Mouse (Mus musculus) kidney, adult 18-20 months (tissue): ENCODE data around the gene Nfkbid.

Experiments
- DNase-seq: peaks from one replicate; pipeline ENCODE4 v3.0.0; 2021

Gene Nfkbid

DNA sequence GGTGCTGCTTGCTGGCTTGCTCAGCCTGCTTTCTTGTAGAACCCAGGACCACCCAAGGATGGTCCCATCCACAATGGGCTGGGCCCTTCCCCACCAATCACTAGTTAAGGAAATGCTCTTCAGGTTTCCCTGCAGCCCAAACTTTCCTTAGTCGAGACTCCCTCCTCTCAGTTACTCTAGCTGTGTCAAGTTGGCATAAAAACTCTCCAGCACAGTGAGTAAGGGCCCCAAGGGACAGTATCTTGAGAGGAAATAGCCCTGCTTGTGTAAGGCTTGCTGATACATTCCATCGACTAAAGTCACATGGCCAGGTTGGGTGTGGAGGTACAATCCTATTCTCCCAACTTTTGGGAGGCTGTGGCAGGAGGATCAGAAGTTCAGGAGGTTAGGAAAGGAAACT lies 8.7 kb downstream of the Nfkbid start:
- DNase-seq = no peak

DNA sequence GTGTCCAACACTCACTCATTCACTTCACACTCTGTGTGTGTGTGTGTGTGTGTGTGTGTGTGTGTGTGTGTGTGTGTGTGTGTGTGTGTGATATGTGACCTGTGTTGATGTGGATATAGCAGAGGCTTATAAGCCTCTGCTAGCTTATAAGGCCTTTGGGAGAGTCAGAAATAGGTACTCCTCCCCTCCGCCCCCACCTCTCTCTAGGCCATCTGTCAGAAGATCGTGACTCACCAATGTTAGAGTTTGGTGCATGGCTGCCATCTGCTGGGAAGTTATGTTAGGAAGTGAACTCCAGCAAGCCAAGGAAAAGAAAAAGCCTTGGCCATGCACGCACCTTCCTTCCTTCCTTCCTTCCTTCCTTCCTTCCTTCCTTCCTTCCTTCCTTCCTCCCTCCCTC lies 10.3 kb downstream of the Nfkbid start:
- peak; percentile 52 for DNase-seq

DNA sequence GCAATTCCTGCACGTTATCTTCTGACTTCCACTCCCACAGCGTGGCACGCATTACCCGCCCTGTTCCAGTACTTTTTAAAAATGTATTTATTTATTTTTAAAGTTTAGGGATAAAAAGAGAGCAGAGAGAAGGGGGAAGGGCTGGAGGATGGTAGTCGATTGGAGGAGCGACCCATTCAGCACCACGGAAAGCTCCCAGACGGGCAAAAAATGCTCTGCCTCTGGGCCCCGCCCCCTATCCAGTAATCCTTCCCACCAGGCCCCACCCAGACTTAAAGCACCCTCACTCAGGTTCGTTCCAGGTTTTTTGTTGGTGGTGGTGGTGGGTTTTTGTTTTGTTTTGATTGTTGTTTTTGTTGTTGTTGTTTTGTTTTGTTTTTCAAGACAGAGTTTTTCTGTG lies 12.7 kb downstream of the Nfkbid start:
- peak; percentile 60 for DNase-seq

DNA sequence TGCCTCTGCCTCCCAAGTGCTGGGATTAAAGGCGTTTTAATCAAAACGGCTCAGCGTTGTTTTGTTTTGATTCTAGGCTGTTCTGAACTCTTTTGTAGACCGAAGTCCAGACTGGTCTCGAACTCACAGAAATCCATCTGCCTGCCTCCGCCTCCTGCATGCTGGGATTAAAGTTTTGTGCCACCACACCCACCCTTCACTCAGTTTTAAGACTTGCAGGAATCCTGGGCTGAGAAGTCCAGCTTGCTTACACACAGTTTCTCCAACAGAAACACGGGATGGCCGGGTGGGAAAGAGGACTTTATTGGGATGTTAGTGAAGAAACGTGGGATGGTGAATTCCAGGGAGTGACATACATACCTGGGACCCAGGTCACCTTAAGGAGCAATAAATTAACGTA lies 13.2 kb downstream of the Nfkbid start:
- DNase-seq = no peak

DNA sequence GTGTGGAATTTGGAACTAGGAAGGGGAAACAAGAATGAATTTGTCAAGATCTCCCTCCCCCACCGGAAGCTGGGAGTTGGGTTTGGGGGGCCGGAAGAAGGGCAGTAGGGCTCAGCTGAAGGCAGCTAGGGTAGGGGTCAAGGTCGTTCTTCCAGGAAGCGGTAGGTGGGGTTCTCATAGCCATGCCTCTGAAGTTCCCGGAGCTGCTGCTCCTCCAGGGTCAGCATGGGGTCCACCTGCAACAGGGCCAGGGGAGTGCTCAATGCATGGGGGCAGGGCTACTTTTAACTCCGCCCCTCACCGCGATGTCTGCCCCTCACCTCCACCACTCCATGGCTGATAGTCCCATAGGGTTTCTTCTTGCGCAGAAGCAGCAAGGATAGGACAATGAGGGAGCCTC lies 13.6 kb downstream of the Nfkbid start:
- DNase-seq = no peak

DNA sequence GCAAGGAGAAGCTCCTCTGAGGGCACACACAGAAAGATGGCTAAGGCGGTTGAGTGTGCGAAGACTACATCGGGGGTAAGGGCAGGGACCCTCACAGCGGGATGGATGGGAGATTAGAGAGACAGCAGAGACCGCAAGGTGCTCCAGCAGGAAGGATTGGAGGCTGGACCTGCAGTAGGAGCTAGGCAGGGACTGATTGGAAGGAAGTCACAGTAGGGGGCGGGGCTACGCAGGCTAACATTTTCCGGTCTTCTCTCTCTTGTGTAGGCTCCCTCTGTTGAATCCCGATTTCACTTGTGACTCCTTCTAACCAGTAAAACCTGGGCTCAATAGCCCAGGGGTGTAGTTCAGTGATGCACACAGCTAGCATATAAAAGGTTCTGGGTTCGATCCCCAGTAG lies 15.3 kb downstream of the Nfkbid start:
- no peak for DNase-seq

DNA sequence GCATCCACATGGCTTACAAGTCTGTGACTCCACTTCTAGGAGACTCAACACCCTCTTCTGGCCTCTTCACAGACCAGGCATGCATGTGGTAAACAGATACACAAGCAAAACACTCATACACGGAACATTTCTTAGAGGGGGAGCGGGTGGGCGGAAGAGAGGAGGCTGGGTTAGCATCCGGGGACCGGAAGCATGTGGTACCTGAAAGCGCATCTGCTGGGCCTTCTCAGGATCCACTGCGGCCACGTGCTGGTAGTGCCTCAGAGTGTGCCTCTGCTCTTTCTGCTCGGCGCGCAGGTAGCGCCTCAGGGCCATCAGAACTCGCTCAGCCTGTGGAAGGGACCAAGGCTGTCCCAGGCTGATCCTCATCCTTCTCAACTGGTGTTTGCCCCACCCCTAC lies 18.2 kb downstream of the Nfkbid start:
- DNase-seq = no peak

DNA sequence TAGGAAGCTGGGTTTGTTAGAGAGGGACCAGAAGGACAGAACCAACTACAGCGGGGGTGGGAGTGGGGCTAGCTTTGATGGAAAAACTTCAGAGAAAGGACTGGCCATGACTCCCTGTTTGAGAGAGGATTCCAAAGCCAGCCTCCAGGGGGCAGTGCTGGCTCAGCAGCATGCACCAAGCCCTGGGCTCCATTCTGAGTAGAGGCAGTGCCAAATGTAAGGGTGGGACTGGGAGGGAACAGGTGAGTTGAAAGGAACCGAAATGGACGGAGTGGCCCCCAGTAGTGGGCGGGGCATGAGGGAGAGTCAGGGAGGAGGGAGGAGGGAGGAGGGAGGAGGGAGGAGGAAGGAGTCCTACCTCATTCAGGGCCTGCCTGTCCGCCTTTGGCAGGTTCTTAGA lies 19.2 kb downstream of the Nfkbid start:
- peak; percentile 56 for DNase-seq

DNA sequence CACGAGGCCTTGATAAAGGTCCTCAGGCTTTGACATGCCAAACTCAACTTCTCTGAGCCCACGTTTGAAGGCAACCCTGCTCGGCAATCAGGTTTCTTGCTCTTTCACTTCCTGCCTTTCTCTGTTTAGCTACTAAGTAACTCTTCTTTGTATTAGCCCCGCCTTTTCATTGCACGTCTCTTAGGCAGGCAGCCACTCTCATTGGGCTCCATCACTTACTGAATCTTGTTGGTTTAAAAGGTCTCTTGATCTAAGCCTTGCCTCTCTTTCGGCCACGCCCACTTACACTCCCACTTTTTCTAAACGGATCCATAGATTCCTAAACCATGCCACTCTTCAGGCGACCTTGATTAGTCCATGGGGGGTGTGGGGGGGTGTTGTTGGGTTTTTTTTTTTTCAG lies 22.2 kb downstream of the Nfkbid start:
- DNase-seq = no peak

DNA sequence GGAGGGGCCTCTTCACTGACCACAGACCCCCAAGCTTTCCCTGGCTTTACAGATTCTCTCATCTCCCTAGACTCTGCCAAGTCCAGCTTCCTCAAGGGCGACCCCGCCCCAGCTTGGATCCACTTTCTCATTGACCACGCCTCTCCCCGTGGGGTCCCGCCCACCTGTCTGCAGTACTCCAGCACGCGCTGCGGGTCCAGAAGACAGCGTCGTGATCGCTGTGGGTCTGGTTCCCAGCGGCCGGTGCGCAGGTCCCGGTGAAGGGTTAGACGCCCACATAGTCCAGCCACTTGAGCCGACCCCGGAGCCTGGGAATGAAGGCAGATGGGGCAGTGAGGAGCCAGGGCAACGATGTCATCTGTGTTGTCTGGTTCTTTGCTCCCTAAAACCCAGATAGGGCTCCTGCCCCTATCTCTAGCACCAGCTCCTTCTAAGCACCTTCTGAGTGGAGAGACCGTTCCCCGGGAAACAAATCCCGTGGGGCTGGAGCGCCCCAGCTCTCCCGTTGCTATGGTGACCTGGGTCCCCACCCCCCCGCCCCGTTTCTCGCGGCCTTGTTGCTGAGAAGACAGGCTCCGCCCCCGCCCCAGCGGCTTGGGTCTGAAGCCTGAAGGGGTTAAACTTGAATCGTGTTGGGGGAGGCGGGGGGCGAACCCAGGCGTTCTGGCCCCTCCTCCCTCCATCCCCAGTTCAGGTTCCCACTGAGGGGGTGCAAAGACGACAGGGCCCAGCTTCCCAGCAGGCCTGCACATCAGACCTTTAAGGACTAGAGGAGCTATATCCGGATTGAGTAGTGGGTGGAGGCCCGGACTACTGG lies 22.8 kb downstream of the Nfkbid start:
- DNase-seq = no peak

DNA sequence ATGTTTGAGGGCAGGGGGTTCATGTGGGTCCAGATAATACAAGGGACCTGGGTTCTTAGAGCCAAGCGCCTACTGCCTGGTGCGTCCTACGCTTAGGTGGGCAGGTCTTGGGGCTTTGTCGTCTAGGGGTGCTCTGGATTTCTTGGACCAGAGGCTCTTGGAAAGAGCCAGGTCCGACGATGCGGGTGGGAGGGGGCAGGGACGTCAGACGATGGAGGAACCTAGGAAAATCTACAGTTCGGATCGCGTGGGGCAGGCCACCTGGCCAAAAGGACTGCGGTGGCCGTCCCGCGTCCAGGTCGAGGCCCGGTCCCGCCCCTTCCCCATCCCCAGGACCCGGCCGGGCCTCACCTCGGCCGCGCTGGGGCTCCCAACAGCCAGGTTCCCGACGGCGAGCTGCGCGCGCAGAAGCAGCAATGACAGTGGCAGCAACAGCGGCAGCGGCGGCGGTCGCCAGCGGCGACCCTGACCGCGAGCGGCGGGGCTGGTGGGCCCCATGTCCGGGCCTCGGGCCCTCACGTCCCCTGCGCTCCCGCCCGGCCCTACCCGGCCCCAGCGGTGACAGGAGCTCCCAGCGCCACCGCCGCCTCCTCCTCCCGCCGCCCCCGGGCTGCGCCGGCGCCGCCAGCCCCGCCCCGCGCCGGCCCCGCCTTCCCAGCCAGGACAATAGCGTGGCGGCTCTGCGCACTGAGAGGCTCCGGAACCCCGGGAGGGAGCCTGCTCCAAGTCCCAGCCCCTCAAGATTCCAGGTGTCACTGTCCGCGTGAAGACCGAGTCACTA lies 23.6 kb downstream of the Nfkbid start, which contains the start of gene Aplp1:
Aplp1 (minus strand) TSS at position 565 of the 781 bp plus-strand sequence.
- peak; percentile 61 for DNase-seq

DNA sequence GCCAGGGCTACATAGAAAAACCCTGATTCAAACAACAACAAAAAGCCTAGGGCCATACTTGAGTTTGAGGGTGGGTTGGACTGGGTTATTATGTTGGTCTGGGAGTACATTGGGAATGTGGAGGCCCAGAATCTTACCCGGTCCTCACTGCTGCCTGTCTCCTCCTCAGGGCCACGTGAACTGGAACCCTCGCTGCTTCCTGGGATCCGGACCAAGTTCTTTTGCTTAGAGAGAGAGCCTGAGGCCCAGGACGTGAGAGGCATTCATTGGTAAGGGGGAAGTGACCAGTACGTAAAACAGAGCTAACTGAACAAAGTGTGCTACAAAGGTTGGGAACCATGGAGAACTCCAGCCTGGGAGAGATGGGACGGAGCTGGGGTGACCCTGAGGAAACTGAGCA lies 28.7 kb downstream of the Nfkbid start:
- no peak for DNase-seq

DNA sequence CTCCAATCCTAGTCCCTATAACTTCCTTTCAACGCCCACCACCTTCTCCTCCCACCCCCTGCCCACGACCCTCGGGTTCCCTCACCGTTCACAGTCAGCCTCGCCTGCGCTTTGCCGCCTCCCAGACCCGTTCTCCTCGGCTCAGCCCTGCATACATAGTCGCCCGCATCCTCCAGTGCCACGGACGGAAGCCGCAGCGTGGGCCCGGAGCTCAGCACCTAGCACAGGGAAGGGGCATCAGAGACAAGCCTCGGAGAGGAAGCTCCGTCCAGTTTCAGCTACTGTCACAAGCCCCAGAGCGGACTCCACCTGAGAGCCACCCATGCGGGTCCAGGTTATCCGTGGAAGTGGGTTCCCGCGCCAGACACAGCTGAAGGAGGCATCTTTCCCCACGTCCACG lies 31.8 kb downstream of the Nfkbid start:
- no peak for DNase-seq

DNA sequence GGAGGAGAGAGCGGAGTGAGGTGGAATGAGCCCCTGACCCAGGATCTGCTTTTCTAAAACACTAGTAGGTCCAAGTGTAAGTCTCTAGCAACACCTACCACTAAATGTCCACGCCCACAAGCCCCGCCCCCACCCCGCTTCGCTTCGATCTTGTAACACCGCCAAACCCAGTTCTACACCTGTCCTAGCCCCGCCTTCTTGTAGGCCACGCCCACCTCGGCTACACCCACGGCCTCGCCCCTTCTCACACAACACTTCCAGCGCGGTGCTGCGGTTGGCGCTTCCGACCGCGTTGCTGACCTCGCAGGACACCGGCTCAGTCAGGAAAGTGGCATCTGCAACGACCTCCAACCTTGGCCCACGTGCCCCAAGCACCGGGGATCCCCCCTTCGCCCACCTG lies 32.2 kb downstream of the Nfkbid start:
- DNase-seq = peak; percentile 68

DNA sequence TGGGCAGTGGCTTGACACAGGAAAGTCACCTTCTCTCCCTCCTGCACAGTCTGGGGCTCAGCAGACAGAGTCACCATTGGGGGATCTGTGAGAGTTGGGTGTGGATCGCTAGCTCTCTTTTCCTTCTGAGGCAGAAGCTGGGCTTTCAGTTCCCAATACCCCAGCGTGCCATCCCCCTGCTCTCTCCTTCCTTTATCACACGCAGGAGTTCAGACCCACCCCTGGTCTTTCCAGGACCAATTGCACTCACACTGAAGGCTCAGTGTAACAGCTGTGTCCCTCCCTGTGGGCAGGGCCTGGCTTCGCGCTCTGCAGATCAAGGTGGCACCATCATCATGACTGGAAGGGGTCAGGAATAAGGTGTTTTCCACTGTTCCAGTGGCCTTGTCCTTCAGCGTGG lies 32.7 kb downstream of the Nfkbid start:
- no peak for DNase-seq

DNA sequence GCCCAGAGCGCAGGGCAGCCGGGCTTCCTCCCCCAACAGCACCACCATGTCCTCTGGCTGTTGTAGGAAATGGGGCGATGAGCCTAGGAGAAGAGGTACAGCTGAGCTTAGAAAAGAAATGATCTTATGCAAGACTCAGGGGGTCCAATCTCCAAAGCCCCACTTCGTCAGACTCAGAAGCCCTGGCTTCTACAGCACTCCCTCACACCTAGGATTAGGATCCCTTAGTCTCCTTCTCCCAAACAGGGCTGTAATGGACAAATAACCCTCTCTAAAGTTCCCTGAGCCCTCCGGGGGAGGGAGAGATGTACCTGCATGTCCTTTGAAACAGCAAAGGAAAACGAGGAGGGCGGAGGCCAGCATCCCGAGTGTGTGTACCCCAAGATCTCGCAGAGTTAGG lies 35.0 kb downstream of the Nfkbid start:
- no peak for DNase-seq

DNA sequence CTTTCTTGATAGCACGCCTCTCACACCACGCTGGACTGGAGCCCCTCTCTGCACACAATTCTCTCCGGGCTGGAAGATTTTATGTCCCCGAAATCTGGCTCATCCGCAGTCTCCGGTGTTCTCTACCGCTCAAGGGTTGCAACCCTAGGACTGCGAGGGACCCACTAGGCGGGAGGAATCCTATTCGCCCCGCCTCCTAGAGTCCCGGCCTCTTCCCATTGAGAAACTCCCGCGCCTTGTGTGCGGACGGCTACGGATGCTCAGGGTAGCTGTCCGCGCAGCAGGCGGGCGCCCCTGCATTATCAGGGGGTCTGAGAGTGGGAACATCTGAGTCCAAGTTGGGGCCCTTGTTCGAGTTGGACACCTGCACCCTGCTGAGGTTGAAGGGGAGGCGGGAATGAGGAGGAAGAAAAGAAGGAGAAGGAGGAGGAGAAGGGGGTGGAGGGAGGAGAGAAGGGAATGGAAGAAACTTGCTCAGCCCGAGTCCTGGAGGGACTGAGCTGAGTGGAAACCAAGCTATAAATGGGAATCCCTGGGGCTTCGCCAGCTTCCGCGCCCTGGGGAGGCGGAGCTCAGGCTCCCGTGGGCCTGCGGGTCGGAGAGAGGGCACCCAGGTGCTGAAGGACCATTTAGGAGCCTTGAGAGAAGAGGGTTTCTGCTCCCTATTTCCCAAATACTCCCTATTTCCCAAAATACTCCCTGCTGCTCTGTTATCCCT lies 35.5 kb downstream of the Nfkbid start:
- DNase-seq = no peak

DNA sequence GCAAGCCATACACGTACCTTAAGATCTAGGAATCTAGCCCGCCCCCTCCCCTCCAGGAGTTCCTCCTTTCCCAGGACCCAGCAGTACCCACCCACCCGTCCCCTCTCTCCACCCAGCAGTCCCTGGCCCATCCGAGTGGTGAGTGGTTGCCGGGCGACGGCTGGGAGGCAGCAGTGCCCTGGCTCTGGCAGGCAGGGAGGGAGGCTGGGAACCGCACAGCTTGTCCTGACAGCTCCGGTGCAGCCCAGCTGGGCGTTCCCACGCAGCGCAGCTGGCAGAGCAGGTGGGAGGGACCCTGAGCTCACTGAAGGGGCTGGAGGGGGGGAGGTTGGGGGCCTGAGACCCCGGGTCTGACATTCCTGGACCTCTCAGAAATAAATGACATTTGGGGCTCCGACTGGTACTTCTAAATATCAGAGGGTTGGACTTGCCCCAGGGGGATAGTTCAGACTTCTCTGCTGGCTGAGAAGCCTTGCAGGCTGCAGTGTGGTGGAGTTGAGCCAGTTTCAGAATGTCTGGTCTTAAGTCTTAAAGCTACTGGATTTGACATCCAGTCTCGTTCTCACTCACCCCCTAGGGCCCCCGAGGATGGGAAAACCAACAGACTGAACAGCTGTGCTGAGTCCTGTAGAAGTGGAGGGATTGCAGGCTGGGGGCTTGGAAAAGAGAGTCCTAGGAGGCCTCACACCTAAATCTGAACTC lies 36.2 kb downstream of the Nfkbid start, which contains the start of the genes Kirrel2 and Nphs1:
Kirrel2 (minus strand) TSS at position 62 of the 702 bp plus-strand sequence.
Nphs1 (plus strand) TSS at position 687 of the 702 bp plus-strand sequence.
- DNase-seq = no peak

DNA sequence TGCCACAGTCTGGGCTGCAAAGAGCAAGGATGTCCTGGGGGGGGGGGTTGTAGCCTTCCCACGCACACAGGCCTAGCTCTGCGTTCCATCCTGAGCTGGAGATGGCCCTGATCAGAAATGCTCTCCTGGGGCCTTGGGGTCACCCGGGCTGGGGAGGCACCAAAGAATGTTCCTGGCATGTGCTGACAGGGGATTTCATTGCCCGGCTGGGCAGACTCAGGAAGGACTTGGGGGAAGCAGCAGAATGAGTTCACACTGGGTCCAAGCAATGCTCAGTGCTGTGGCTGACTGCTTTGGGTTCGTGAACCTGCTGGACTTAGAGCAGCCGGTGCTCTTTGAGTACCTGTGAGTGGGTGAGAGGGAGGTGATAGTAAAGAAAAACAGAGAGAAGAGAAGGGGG lies 38.0 kb downstream of the Nfkbid start:
- no peak for DNase-seq

DNA sequence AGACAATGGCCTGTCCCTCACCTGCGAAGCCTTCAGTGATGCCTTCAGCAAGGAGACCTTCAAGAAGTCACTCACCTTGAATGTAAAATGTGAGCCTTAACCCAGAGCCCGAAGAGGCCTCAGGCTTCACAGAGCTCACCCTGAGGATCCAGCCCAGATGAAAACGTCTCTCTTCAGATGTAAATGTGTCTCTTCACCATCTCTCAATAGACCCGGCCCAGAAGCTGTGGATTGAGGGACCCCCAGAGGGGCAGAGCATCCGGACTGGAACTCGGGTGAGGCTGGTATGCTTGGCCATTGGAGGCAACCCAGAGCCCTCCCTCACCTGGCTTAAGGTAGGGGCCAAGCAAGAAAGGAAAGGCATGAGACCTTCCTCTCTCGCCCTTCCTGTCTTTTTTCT lies 42.0 kb downstream of the Nfkbid start:
- DNase-seq = no peak

DNA sequence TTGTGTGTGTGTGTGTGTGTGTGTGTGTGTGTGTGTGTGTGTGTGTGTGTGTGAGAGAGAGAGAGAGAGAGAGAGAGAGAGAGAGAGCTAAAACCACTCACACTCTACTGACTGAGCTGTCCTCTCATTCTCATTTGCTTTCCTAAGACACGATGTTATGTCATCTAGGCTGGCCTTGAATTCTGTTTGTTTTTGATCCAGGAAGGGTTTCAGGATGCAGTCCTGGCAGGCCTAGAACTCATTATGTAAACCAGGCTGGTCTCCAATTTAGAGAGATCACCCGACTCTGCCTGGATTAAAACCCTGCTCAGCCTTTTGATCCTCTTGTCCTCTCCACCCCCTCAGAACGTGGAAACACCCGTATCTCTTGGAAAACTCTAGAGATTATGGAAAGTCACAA lies 42.5 kb downstream of the Nfkbid start:
- DNase-seq = no peak

DNA sequence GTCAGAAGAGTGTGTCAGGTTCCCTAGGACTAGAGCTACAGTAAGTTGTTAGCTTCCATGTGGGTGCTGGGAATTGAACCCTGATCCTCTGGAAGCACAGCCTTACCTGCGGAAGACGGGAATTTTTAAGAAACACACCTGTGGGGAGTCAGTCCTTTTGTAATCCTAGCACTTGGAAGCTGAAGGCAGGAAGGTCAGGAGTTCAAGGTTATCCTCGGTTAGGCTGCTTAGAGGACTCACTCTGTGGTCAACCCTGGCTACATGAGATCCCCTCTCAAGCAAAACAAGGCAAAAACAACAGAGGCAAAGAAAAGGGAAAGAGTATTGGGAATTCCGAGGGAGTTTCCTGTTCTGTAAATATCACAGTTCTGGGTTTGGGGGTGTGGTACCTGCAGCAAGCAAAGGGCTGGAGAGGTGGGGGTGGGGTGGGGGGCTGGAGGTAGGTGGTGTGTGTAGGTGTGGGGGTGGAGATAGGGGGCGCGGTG lies 43.3 kb downstream of the Nfkbid start:
- DNase-seq = no peak

DNA sequence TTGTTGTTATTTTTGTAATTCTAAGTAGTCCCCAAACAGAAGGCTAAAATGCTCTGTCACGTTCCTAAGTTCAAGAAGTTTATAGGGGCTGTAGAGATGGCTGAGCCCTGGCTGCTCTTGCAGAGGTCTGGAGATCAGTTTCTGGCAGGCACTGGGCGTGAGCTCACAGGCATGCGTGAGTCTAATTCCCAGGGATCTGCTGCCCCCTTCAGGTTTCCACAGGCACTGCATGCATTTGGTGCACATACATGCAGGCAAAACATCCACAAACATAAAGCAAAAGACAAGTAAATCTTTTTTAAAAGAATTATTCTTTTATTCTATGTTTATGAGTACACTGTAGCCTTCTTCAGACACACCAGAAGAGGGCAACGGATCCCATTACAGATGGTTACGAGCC lies 50.9 kb downstream of the Nfkbid start:
- peak; percentile 40 for DNase-seq
